Mouse (Mus musculus): Measurements from ENCODE around the gene Crtc1. TPM values are rescaled to one million over a fixed set of nuclear protein-coding genes. Genes with fewer than 3 reads are reported as not detected.

The Crtc1 gene
- polyA plus RNA-seq, 1 experiment from 2014 or later, result 13.6 TPM

DNA sequence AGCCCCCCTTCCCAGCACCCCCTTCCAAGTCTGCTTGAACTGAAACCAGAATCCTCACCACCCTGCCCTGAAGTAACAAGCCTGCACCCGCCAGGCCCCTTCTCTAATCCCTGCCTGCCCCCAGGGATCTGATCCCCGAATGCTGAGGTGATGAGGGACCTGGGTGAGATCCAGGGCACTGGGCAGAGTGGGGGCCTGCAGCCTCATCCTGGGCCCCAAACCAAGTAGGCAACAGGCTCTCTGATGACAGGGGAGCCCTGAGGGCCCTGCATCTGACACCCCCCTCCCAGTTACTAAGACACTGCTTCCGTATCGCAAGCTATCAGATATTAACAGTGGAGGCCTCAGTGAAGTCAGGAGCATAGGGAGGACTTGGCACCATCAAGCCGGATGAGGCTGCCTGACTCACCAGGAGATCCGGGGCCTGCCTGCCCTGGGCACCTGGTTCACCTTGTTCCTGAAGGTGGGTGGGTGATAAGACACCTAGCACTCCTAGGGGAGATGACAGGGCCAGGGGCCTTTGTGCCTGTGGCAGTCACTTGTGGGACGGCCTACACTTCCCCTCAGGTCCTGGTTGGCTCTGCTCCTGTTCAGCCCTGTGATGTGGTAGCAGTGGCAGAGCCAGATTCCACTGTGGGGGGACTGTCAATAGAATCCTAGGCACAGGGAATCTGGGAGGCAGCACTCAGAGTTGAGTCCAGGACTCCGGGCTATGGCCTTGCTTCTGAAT is 44.9 kb downstream of the Crtc1 start:
- DNase-seq (ENCODE audit: low spot score) (no peak), ATAC-seq (replicated peaks; ENCODE audit: low FRiP score, low read depth) (no peak)
- Histone ChIP-seq H3K4me3 (replicated peaks; ENCODE audit: low read depth, low read length) (no peak overlapping the region), H3K27me3 (ENCODE audit: insufficient read depth, low read length) (no peaks in the 10 kb centered on the region), H3K4me1 (replicated peaks; ENCODE audit: insufficient read depth, low read length) (no peaks in the 10 kb centered on the region), H3K27ac (no peak overlapping the region), H3K4me2 (ENCODE audit: low read length) (no peak overlapping the region), H3K9ac (ENCODE audit: low read depth, low read length) (no peak overlapping the region), H3K36me3 (ENCODE audit: insufficient read depth, low read length) (peaks cover 8% of the 10 kb centered on the region), H3K9me3 (replicated peaks; ENCODE audit: low read length) (no peaks in the 10 kb centered on the region)
- WGBS, result 83% methylated on average over 8 of the region's 8 CpGs
- TF ChIP-seq CTCF (IDR thresholded peaks at IDR 0.05; ENCODE audit: low read depth), result no peak

DNA sequence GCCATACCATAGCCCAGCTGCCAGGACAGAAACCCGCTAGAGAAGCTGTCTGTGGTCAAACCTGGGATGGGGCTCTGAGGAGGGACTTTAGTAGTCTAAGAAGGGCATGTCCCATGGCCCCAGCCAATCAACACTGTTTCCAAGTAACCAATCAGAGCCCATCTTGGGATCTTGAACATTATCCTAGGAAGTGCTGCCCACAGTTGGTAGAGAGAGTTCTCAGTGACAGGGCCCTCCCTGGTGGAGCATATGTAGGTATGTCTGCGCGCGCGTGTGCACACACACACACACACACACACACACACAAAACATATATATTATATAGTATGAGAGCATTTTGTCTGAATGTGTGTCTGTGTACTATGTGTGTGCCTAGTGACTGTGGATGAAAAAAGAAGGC is 46.3 kb downstream of the Crtc1 start:
- DNase-seq (ENCODE audit: low spot score) (no peak), ATAC-seq (replicated peaks; ENCODE audit: low FRiP score, low read depth) (no peak)
- no peaks in the 10 kb centered on the region for H3K4me1 ChIP-seq (replicated peaks; ENCODE audit: insufficient read depth, low read length)
- no peaks in the 10 kb centered on the region for H3K9me3 ChIP-seq (replicated peaks; ENCODE audit: low read length)
- no peaks in the 10 kb centered on the region for H3K27me3 ChIP-seq (ENCODE audit: insufficient read depth, low read length)
- no peak overlapping the region for H3K27ac ChIP-seq
- no peak overlapping the region for H3K4me2 ChIP-seq (ENCODE audit: low read length)
- TF ChIP-seq CTCF (IDR thresholded peaks at IDR 0.05; ENCODE audit: low read depth), result no peak
- peaks cover 8% of the 10 kb centered on the region for H3K36me3 ChIP-seq (ENCODE audit: insufficient read depth, low read length)
- no peak overlapping the region for H3K9ac ChIP-seq (ENCODE audit: low read depth, low read length)
- WGBS, result 87% methylated on average over 5 of the region's 5 CpGs
- H3K4me3 ChIP-seq (replicated peaks; ENCODE audit: low read depth, low read length), result no peak overlapping the region

DNA sequence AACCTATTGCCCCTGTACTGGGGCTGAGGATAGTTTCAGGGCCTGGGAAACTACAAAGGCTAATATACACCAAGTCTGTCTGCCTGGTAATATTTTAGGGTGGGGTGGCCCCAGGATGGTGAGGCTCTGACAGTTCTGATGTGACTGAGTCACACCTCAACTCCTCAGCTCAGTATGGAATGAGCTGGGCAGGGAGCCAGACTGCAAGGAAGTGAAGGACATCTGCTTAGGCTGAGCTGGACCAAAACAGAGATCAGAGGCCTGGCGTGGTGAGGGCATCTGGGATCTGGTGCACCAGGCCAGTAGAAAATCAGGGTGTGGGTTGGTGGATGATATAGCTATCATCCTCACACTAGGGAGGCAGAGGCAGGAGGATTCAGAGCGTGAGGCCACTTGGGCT is 49.7 kb downstream of the Crtc1 start:
- Histone ChIP-seq H3K4me2 (ENCODE audit: low read length) (no peak overlapping the region), H3K4me3 (replicated peaks; ENCODE audit: low read depth, low read length) (no peak overlapping the region), H3K27ac (no peak overlapping the region), H3K9ac (ENCODE audit: low read depth, low read length) (no peak overlapping the region), H3K9me3 (replicated peaks; ENCODE audit: low read length) (no peaks in the 10 kb centered on the region), H3K36me3 (ENCODE audit: insufficient read depth, low read length) (peaks cover 24% of the 10 kb centered on the region), H3K27me3 (ENCODE audit: insufficient read depth, low read length) (no peaks in the 10 kb centered on the region), H3K4me1 (replicated peaks; ENCODE audit: insufficient read depth, low read length) (no peaks in the 10 kb centered on the region)
- WGBS, result 96% methylated on average over 2 of the region's 2 CpGs
- TF ChIP-seq CTCF (IDR thresholded peaks at IDR 0.05; ENCODE audit: low read depth), result no peak
- ATAC-seq (replicated peaks; ENCODE audit: low FRiP score, low read depth) (no peak), DNase-seq (ENCODE audit: low spot score) (no peak)

DNA sequence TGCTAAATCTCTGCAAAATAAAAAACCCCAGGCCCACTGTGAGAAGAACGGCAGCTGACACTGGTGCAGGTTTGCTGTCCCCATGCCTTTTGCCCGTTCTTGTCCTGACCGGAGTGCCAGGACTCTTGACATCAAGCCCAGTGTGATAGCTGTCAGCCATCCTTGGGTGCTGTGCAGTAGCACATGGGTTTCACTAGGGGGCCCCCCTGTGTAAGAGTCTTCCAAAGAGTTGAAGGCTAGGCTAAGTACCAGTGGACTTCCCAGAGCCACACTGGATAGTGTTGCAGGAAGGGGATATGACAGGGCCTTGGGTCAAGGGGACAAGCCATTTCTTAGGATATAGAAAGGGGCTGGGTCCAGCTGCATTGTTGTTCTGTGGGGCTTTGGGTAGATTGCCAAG is 56.1 kb downstream of the Crtc1 start:
- WGBS, result 48% methylated on average over 3 of the region's 3 CpGs
- DNase-seq (ENCODE audit: low spot score), result peak; percentile 75
- H3K36me3 ChIP-seq (ENCODE audit: insufficient read depth, low read length), result peaks cover 16% of the 10 kb centered on the region; the same call in 1 of the 2 replicates
- TF ChIP-seq CTCF (IDR thresholded peaks at IDR 0.05; ENCODE audit: low read depth), result peak; percentile 77
- H3K4me3 ChIP-seq (replicated peaks; ENCODE audit: low read depth, low read length), result no peak overlapping the region
- H3K27me3 ChIP-seq (ENCODE audit: insufficient read depth, low read length), result no peaks in the 10 kb centered on the region; the same call in 1 of the 2 replicates
- no peak overlapping the region for H3K4me2 ChIP-seq (ENCODE audit: low read length)
- ATAC-seq (replicated peaks; ENCODE audit: low FRiP score, low read depth), result peak; percentile 47; the same call in 1 of the 2 replicates
- no peak overlapping the region for H3K9ac ChIP-seq (ENCODE audit: low read depth, low read length)
- no peak overlapping the region for H3K27ac ChIP-seq
- H3K9me3 ChIP-seq (replicated peaks; ENCODE audit: low read length), result no peaks in the 10 kb centered on the region
- no peaks in the 10 kb centered on the region for H3K4me1 ChIP-seq (replicated peaks; ENCODE audit: insufficient read depth, low read length)

DNA sequence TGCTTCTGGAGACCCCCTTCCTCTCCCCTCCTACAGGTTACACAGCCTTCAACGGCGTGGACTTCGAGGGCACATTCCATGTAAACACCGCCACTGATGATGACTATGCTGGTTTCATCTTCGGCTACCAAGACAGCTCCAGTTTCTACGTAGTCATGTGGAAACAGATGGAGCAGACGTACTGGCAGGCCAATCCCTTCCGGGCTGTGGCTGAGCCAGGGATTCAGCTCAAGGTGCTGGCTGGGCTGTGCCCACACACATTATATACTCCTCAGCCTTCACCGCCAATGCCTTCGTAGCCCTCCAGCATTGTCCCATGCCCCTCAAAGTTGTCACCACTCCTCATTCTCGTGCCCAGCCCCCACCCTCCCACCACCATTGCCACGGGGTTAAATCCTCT is 59.3 kb downstream of the Crtc1 start:
- WGBS, result 83% methylated on average over 12 of the region's 12 CpGs

DNA sequence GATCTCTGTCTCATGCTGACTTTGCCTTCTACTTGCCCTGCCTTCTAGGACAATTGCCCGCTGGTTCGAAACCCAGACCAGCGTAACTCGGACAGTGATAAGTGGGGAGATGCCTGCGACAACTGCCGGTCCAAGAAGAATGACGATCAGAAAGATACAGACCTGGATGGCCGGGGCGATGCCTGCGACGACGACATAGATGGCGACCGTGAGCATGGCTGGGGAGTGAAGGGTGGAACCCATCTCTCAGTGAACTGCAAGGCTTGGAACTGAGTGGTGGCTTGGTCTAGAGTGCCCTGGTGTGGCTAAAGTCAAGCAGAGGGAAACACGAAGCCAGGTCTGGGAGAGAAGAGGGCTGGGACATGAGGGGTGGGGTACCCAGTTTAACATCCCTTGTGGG is 62.3 kb downstream of the Crtc1 start:
- Histone ChIP-seq H3K9me3 (replicated peaks; ENCODE audit: low read length) (no peaks in the 10 kb centered on the region), H3K4me2 (ENCODE audit: low read length) (no peak overlapping the region), H3K27ac (no peak overlapping the region), H3K27me3 (ENCODE audit: insufficient read depth, low read length) (peaks cover 51% of the 10 kb centered on the region), H3K9ac (ENCODE audit: low read depth, low read length) (no peak overlapping the region), H3K4me1 (replicated peaks; ENCODE audit: insufficient read depth, low read length) (peaks cover 18% of the 10 kb centered on the region), H3K36me3 (ENCODE audit: insufficient read depth, low read length) (no peaks in the 10 kb centered on the region), H3K4me3 (replicated peaks; ENCODE audit: low read depth, low read length) (no peak overlapping the region)
- WGBS, result 13% methylated on average over 15 of the region's 15 CpGs
- DNase-seq (ENCODE audit: low spot score) (no peak), ATAC-seq (replicated peaks; ENCODE audit: low FRiP score, low read depth) (no peak)
- no peak; the same call in 1 of the 2 replicates for TF ChIP-seq CTCF (IDR thresholded peaks at IDR 0.05; ENCODE audit: low read depth)

More for the DNA sequence above, 59.3 kb downstream of the Crtc1 start:
- H3K9ac ChIP-seq (ENCODE audit: low read depth, low read length), result no peak overlapping the region
- TF ChIP-seq CTCF (IDR thresholded peaks at IDR 0.05; ENCODE audit: low read depth), result no peak
- peaks cover 4% of the 10 kb centered on the region; the same call in 1 of the 2 replicates for H3K4me1 ChIP-seq (replicated peaks; ENCODE audit: insufficient read depth, low read length)
- ATAC-seq (replicated peaks; ENCODE audit: low FRiP score, low read depth), result no peak
- H3K27ac ChIP-seq, result no peak overlapping the region
- no peak for DNase-seq (ENCODE audit: low spot score)
- no peaks in the 10 kb centered on the region for H3K36me3 ChIP-seq (ENCODE audit: insufficient read depth, low read length)
- no peak overlapping the region for H3K4me3 ChIP-seq (replicated peaks; ENCODE audit: low read depth, low read length)
- H3K4me2 ChIP-seq (ENCODE audit: low read length), result no peak overlapping the region
- peaks cover 27% of the 10 kb centered on the region for H3K27me3 ChIP-seq (ENCODE audit: insufficient read depth, low read length)
- no peaks in the 10 kb centered on the region for H3K9me3 ChIP-seq (replicated peaks; ENCODE audit: low read length)

Measured in kidney, postnatal 0 days (tissue).